ENCODE assay signal across 22 mouse cellular contexts in the genomic region with DNA sequence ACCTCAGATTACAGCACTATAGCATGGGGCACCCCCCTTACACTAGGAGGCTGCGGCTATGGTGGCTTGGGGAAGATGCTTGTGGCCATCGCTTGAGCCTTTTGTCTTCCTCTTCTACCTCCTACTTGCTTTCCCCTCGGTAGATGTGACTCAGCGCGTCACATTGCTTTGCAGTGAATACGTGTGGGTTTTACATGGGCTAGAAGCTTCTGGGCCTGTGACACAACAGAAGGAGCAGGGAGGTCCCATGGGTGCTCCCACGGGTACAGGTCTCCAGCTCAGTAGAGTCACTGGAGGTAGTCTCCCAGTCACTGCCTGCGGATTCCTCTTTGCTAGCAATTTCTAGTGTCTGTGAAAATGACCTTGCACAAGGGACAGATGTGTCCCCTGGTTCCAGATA. TPM values are rescaled to one million over a fixed set of nuclear protein-coding genes. Genes with fewer than 3 reads are reported as not detected.
DNase-seq lines count a peak whose midpoint lies in the region; ATAC-seq and TF ChIP-seq lines count a peak whose summit lies in the region.
"Had no signal": no experiment of that assay in that cellular context is flagged by ENCODE, and none has a peak within 500 bp of the region (broad histone marks: within the 10 kb centered on the region; RNA-seq: fewer than 3 reads in every experiment).

No protein-coding gene starts in this region.

- H3K79me2 ChIP-seq in CH12.LX (replicated peaks; ENCODE audit: control insufficient read depth, extremely low read depth, insufficient read depth, poor library complexity, severe bottlenecking) = no peaks in the 10 kb centered on the region

- no peak overlapping the region for H3K9ac ChIP-seq in CH12.LX (ENCODE audit: insufficient read depth, low read depth)
- H3K9ac ChIP-seq in forebrain, embryonic 13.5 days = no peak overlapping the region
- H3K9ac ChIP-seq: hindbrain, embryonic 12.5 days had no signal

- no peak overlapping the region for H3K4me3 ChIP-seq in CH12.LX (replicated peaks in 1 of 3; ENCODE audit: low read depth in 2 of 3, low read length in 2 of 3, poor library complexity in 1 of 3)
- no peak overlapping the region for H3K4me3 ChIP-seq in forebrain, embryonic 13.5 days
- H3K4me3 ChIP-seq: embryonic facial prominence, embryonic 10.5 days; heart, embryonic 10.5 days; hindbrain, embryonic 12.5 days had no signal

- H3K4me1 ChIP-seq in CH12.LX (ENCODE audit: control insufficient read depth in 1 of 2, insufficient read depth in 2 of 2) = peaks cover 0 to 20% of the 10 kb centered on the region in 2 experiments; a peak in 2 of 4 replicates
- H3K4me1 ChIP-seq in forebrain, embryonic 13.5 days = peaks cover 16% of the 10 kb centered on the region
- H3K4me1 ChIP-seq: hindbrain, embryonic 12.5 days had no signal

- no peak for DNase-seq in frontal cortex, postnatal 14 days (ENCODE audit: low spot score in 2 of 2)
- peak; percentile 59 for DNase-seq in right cerebral cortex, adult 18-20 months
- DNase-seq in right cerebral cortex, postnatal 14 days = no peak
- peak; percentile 70 for DNase-seq in CH12.LX (ENCODE audit: extremely low read depth)
- no peak for DNase-seq in ovary, postnatal 36 days (ENCODE audit: low spot score)
- DNase-seq: adrenal gland, adult 8-10 months; adrenal gland, postnatal 36 days; cerebellum, adult 11 months; cerebellum, adult 8-10 months; cerebellum, postnatal 14 days; gastrocnemius, postnatal 36 days; heart, adult 18-20 months; heart, postnatal 10 days; heart, postnatal 4 days had no signal

- peaks cover 2% of the 10 kb centered on the region for H3K27me3 ChIP-seq in CH12.LX (replicated peaks)
- H3K27me3 ChIP-seq in forebrain, embryonic 13.5 days = 0 out of 2 replicates have a peak, but pooled peaks cover 6% of the 10 kb centered on the region
- H3K27me3 ChIP-seq: hindbrain, embryonic 12.5 days had no signal

- TF ChIP-seq CTCF in CH12.LX (conservative IDR thresholded peaks at IDR 0.05 in 1 of 2, IDR thresholded peaks at IDR 0.05 in 1 of 2; ENCODE audit: low read depth in 2 of 2, low read length in 2 of 2) = no peak

- peaks cover 10% of the 10 kb centered on the region for H3K9me3 ChIP-seq in CH12.LX (replicated peaks; ENCODE audit: low read length)
- no peaks in the 10 kb centered on the region for H3K9me3 ChIP-seq in forebrain, embryonic 13.5 days (replicated peaks)
- H3K9me3 ChIP-seq: heart, embryonic 10.5 days; hindbrain, embryonic 12.5 days had no signal

- WGBS in forebrain, embryonic 13.5 days = 75% methylated on average over 8 of the region's 8 CpGs

- dilution Hi-C loops in CH12.LX (cut with MboI; ENCODE audit: extremely low pct_ligation_motif_present, extremely low pct_unique_long_range_greater_than_20kb, low sequenced_read_pairs) = no loop called here

- ATAC-seq in frontal cortex, adult (ENCODE audit: low TSS enrichment) = peak; percentile 90
- peak; percentile 42; the same call in 1 of the 2 replicates for ATAC-seq in granulocyte monocyte progenitor cell, adult 5-6 weeks (replicated peaks; ENCODE audit: poor library complexity, severe bottlenecking)
- ATAC-seq in forebrain, embryonic 13.5 days = no peak
- ATAC-seq: forebrain, embryonic 14.5 days; hindbrain, embryonic 16.5 days had no signal

- TF ChIP-seq EP300 in CH12.LX (IDR thresholded peaks at IDR 0.05; ENCODE audit: low read length) = no peak

- no peak for TF ChIP-seq POLR2A in CH12.LX (IDR thresholded peaks at IDR 0.05; ENCODE audit: low read depth, low read length)

- no peak overlapping the region for H3K27ac ChIP-seq in CH12.LX (ENCODE audit: insufficient read depth, low read depth)
- H3K27ac ChIP-seq in forebrain, embryonic 13.5 days = no peak overlapping the region
- H3K27ac ChIP-seq: embryonic facial prominence, embryonic 10.5 days; heart, embryonic 10.5 days; hindbrain, embryonic 12.5 days had no signal

- no peak for TF ChIP-seq RAD21 in CH12.LX (IDR thresholded peaks at IDR 0.05; ENCODE audit: low read depth, low read length)

- H3K4me2 ChIP-seq in CH12.LX (ENCODE audit: insufficient read depth, low read depth, poor library complexity, severe bottlenecking) = peak overlapping the region; percentile 21; the same call in 1 of the 2 replicates
- H3K4me2 ChIP-seq in forebrain, embryonic 13.5 days = no peak overlapping the region
- H3K4me2 ChIP-seq: hindbrain, embryonic 12.5 days had no signal

- in situ Hi-C loops in CH12.LX (cut with MboI; ENCODE audit: low pct_ligation_motif_present, low pct_unique_long_range_greater_than_20kb, low sequenced_read_pairs) = no loop called here

- no peaks in the 10 kb centered on the region for H3K36me3 ChIP-seq in CH12.LX (replicated peaks in 1 of 2; ENCODE audit: control insufficient read depth in 1 of 2, insufficient read depth in 1 of 2, low read length in 1 of 2)
- H3K36me3 ChIP-seq in forebrain, embryonic 13.5 days (ENCODE audit: poor library complexity, severe bottlenecking) = no peaks in the 10 kb centered on the region
- H3K36me3 ChIP-seq: heart, embryonic 10.5 days; hindbrain, embryonic 12.5 days had no signal

TF ChIP-seq in CH12.LX, 34 proteins besides CTCF, POLR2A, EP300 and RAD21:
- no peak for TF ChIP-seq USF1 (IDR thresholded peaks at IDR 0.05; ENCODE audit: low read depth, low read length)
- no peak for TF ChIP-seq ZMIZ1 (IDR thresholded peaks at IDR 0.05; ENCODE audit: low read depth, low read length)
- peak; percentile 8; the same call in 1 of the 2 replicates for TF ChIP-seq ETS1 (conservative IDR thresholded peaks at IDR 0.05; ENCODE audit: low read depth, low read length)

RNA-seq across cellular contexts. Expression of gene Clic6, which starts 39.1 kb away (rescaled TPM):
- total RNA-seq in CH12.LX (2012; rRNA removed) (0.80 and 1.2 TPM in 2 replicates), CH12.LX (2014; rRNA removed) (0.16 and 0.24 TPM in 2 replicates)
- polyA plus RNA-seq in CH12.LX (2012; ENCODE audit: insufficient read length, low read depth) = 0.08 TPM in 1 of 2 replicates, not detected in the other
- total RNA-seq in granulocyte monocyte progenitor cell, adult 5-6 weeks (2014; fragmentation: Nextera tagmentation) = not detected in 2 replicates
- total RNA-seq in granulocyte monocyte progenitor cell, adult 5-6 weeks (2017) = not detected in 2 replicates
- polyA plus RNA-seq in forebrain, embryonic 13.5 days (2015; fragmentation: Nextera tagmentation; extraction: Ambion mirVana) = 3.6 and 5.6 TPM in 2 replicates

RNA-seq across cellular contexts. Expression of gene Rcan1, which starts 54.0 kb away (rescaled TPM):
- 10.0 and 10.5 TPM in 2 replicates for total RNA-seq in CH12.LX (2012; rRNA removed)
- 15.3 and 15.5 TPM in 2 replicates for total RNA-seq in CH12.LX (2014; rRNA removed)
- polyA plus RNA-seq in CH12.LX (2012; ENCODE audit: insufficient read length, low read depth) = 12.4 and 13.5 TPM in 2 replicates
- total RNA-seq in granulocyte monocyte progenitor cell, adult 5-6 weeks (2014; fragmentation: Nextera tagmentation) = 6.3 and 11.5 TPM in 2 replicates
- 7.4 and 8.0 TPM in 2 replicates for total RNA-seq in granulocyte monocyte progenitor cell, adult 5-6 weeks (2017)
- polyA plus RNA-seq in forebrain, embryonic 13.5 days (2015; fragmentation: Nextera tagmentation; extraction: Ambion mirVana) = 34.3 and 36.5 TPM in 2 replicates

Comparison
In these comparisons a context has a peak if more than half of its experiments do, and no peak if none do; other contexts are left out.
1. DNase-seq: peak in right cerebral cortex, adult 18-20 months (single experiment) and CH12.LX (single experiment); none in frontal cortex, postnatal 14 days (0 of 2), right cerebral cortex, postnatal 14 days (single experiment) and ovary, postnatal 36 days (single experiment).